Mouse (Mus musculus) liver, embryonic 12.5 days (tissue): ENCODE measurements around the gene Slc25a13. TPM values are rescaled to one million over a fixed set of nuclear protein-coding genes. Genes with fewer than 3 reads are reported as not detected.

ENCODE experiments used
- ATAC-seq: fragments of 200-750 bp; cut with Nextera tagmentation; 2 replicates; pipeline ENCODE4 v1.8.0; 2017; ENCODE audit warnings: moderate number of reproducible peaks, mild to moderate bottlenecking, moderate library complexity
- H3K27ac ChIP-seq: fragments of 300-500 bp; sonication (generic); 2 replicates; pipeline ENCODE4 v1.5.1; 2016; ENCODE audit warnings: mild to moderate bottlenecking
- H3K27me3 ChIP-seq: fragments of 300-500 bp; sonication (generic); replicated peaks from 2 replicates; pipeline ENCODE4 v1.6.1; 2016; ENCODE audit warnings: mild to moderate bottlenecking, moderate library complexity
- H3K36me3 ChIP-seq: fragments of 300-500 bp; sonication (generic); 2 replicates; pipeline ENCODE4 v1.6.1; 2016; ENCODE audit warnings: mild to moderate bottlenecking, moderate library complexity
- H3K4me1 ChIP-seq: fragments of 300-500 bp; sonication (generic); 2 replicates; pipeline ENCODE4 v1.6.1; 2016
- H3K4me2 ChIP-seq: fragments of 300-500 bp; sonication (generic); 2 replicates; pipeline ENCODE4 v1.6.1; 2016; ENCODE audit warnings: mild to moderate bottlenecking, moderate library complexity
- H3K4me3 ChIP-seq: fragments of 300-500 bp; sonication (generic); 2 replicates; pipeline ENCODE4 v1.5.1; 2016; ENCODE audit warnings: mild to moderate bottlenecking, moderate library complexity
- H3K9ac ChIP-seq: fragments of 300-500 bp; sonication (generic); 2 replicates; pipeline ENCODE4 v1.6.1; 2016; ENCODE audit warnings: mild to moderate bottlenecking, moderate library complexity
- H3K9me3 ChIP-seq: fragments of 300-500 bp; sonication (generic); replicated peaks from 2 replicates; pipeline ENCODE4 v1.6.1; 2016; ENCODE audit warnings: mild to moderate bottlenecking, moderate library complexity
- WGBS: fragments of 180-500 bp; shearing (Covaris S2); methylation state at CpG from one replicate; pipeline ENCODE4 v1.1.7; 2016; ENCODE audit not compliant: insufficient replicate concordance; 5-methylcytosine and 5-hydroxymethylcytosine counted together
- polyA plus RNA-seq: library from polyadenylated mRNA; unstranded; fragments of >200 nt; fragmentation: Nextera tagmentation; extraction: Ambion mirVana; gene quantifications from 2 replicates; pipeline ENCODE4 v1.2.1, GENCODE M21; 2016

The Slc25a13 gene
- polyA plus RNA-seq, 1 experiment from 2014 or later = 41.9 TPM

DNA sequence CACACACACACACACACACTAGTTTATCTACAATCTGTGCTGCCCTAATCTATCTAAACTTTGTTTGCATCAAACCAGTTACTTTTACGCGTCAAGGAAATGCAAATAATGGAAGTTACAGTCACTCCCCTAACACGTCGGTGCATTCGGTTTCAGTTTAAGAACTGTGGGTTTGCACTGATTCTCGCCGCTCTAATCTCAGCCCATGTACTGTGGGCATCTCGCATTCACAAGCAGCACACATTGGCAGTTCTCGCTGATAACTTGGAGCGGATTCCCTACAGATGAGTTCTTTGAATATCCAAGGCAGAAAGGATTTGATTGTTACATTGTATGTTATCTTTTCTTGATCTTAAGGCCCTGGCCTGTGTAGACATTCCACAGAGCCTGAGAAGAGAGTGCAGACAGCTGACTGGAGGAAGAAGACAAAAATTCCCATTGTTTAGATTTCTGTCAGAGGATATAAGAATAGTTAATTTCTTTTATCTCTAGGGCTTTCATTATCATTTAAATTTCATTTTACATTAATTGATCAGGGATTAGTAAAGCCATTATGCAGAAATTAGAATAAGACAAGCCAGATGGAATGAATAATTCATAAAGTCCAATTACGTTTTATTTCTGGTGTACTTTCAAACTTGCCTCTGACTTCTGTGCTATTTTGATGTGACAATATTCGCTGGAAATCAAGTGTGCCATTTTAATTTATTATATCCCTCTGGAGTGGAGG, 212.1 kb downstream of the Slc25a13 start:
- no peak overlapping the region for H3K4me2 ChIP-seq
- H3K9me3 ChIP-seq = no peaks in the 10 kb centered on the region
- H3K4me1 ChIP-seq = no peaks in the 10 kb centered on the region
- no peak overlapping the region for H3K9ac ChIP-seq
- peaks cover 19% of the 10 kb centered on the region for H3K27me3 ChIP-seq
- no peak overlapping the region for H3K4me3 ChIP-seq
- WGBS = 49% methylated on average over 12 of the region's 12 CpGs
- ATAC-seq = no peak
- no peak overlapping the region for H3K27ac ChIP-seq
- no peaks in the 10 kb centered on the region for H3K36me3 ChIP-seq

DNA sequence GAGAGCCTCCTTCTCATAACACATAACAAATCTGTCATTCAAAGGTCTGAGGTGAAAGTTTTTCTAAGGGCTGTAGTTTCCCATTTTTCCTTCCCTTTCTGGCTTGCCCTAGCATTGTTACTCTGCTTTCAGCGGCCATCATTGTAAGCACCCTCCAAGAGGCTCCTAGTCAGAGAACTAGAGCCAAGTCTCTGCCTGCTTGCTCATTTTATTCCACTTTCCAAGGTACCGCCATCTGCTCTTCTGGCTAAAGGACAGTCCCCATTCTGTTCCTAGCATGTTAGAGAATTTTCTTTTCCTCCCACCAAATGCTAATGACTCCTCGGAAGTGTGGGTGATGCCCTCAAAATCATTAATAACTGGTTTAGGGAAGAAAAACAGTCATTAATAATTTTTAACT, 214.9 kb downstream of the Slc25a13 start:
- Histone ChIP-seq H3K9ac (no peak overlapping the region), H3K4me1 (no peaks in the 10 kb centered on the region), H3K9me3 (no peaks in the 10 kb centered on the region), H3K27me3 (peaks cover 15% of the 10 kb centered on the region), H3K36me3 (no peaks in the 10 kb centered on the region), H3K4me3 (no peak overlapping the region), H3K27ac (no peak overlapping the region), H3K4me2 (no peak overlapping the region)
- 71% methylated on average over 3 of the region's 3 CpGs for WGBS
- ATAC-seq = no peak

GRCm38 (mm10) chr6:5997535-5997934, 219.4 kb downstream of the Slc25a13 start:
- 42% methylated on average over 6 of the region's 6 CpGs for WGBS
- no peaks in the 10 kb centered on the region for H3K4me1 ChIP-seq

GRCm38 (mm10) chr6:5993056-5993455, 223.9 kb downstream of the Slc25a13 start:
- Histone ChIP-seq H3K27ac (no peak overlapping the region), H3K36me3 (no peaks in the 10 kb centered on the region), H3K4me2 (no peak overlapping the region), H3K4me3 (no peak overlapping the region), H3K9me3 (no peaks in the 10 kb centered on the region), H3K9ac (no peak overlapping the region), H3K27me3 (no peaks in the 10 kb centered on the region), H3K4me1 (no peaks in the 10 kb centered on the region)
- 64% methylated on average over 7 of the region's 7 CpGs for WGBS
- no peak for ATAC-seq

More at GRCm38 (mm10) chr6:5997535-5997934, 219.4 kb downstream of the Slc25a13 start:
- ATAC-seq = no peak
- Histone ChIP-seq H3K4me2 (no peak overlapping the region), H3K36me3 (no peaks in the 10 kb centered on the region), H3K27me3 (no peaks in the 10 kb centered on the region), H3K9ac (no peak overlapping the region), H3K4me3 (no peak overlapping the region), H3K9me3 (no peaks in the 10 kb centered on the region), H3K27ac (no peak overlapping the region)

DNA sequence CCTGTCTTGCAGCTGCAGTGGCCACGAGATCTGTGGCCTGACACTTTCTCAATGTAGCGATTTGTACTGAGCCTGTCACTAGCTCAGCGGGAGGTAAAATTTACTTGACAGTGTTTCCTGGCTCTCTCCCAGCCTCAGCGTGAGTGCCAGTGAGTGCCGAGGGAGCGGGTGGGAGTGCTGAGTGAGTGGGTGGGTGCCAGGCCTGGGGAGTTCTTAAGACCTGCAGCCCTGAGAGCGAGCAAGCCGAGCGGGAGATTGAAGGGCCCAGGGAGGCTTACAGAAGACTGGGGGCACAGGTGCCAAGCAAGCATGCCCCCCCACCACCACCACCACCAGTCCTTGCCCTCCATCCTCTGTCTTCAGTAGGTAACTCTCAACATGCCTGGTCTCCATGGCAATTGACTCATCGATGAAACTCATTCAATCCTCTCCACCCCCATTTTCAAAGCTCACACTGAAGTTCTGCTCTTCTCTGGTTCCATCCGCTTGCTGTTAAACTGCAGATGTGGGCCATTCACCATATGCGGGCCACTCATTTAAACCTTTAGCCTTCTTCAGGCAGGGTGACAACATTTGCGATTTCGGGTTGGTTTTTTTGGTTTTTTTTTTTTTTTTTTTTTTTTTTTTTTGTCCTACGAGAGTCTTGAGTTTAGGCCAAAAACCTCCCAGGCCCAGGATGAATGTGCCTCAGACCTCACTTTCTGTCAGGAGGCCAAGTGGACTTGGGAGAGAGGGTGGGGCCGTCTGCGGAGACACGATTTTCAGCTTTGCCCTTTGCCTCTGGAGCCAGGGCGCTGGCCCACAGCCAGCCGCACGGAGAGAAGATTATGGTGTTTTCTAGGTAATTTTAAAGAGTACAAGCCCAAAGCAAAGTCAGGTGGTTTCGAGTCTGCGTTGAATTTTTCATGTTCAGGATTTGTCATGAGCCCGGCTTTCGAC, 224.9 kb downstream of the Slc25a13 start:
- Histone ChIP-seq H3K4me1 (no peaks in the 10 kb centered on the region), H3K9me3 (no peaks in the 10 kb centered on the region), H3K36me3 (no peaks in the 10 kb centered on the region), H3K4me2 (no peak overlapping the region), H3K4me3 (no peak overlapping the region), H3K27me3 (no peaks in the 10 kb centered on the region), H3K27ac (no peak overlapping the region), H3K9ac (no peak overlapping the region)
- ATAC-seq = no peak
- 68% methylated on average over 25 of the region's 25 CpGs for WGBS

- H3K27me3 ChIP-seq = no peaks in the 10 kb centered on the region
- ATAC-seq = no peak
- no peak overlapping the region for H3K4me2 ChIP-seq
- no peak overlapping the region for H3K27ac ChIP-seq
- H3K4me3 ChIP-seq = no peak overlapping the region
- WGBS = 63% methylated on average over 6 of the region's 6 CpGs
- H3K36me3 ChIP-seq = no peaks in the 10 kb centered on the region
- no peaks in the 10 kb centered on the region for H3K9me3 ChIP-seq
- H3K4me1 ChIP-seq = no peaks in the 10 kb centered on the region
- H3K9ac ChIP-seq = no peak overlapping the region
These were observed 225.7 kb downstream of the Slc25a13 start for GRCm38 (mm10) chr6:5991243-5991642.
